Mouse (Mus musculus) left cerebral cortex, adult 11 months (tissue): ENCODE measurements at regions not wholly inside any gene's neighbourhood (a gene's known extent, or its start where the extent isn't known, plus 50 kb on each side); places are given as distances from the start of the nearest gene placed in this dataset.

Experiments used
- DNase-seq: peaks from one replicate; pipeline ENCODE4 v3.0.0; 2022; ENCODE audit warnings: low spot score

- DNase-seq: no peak
Measured at GRCm38 (mm10) chr13:81852309-81852978, 69.6 kb downstream of the Cetn3 start.

DNA sequence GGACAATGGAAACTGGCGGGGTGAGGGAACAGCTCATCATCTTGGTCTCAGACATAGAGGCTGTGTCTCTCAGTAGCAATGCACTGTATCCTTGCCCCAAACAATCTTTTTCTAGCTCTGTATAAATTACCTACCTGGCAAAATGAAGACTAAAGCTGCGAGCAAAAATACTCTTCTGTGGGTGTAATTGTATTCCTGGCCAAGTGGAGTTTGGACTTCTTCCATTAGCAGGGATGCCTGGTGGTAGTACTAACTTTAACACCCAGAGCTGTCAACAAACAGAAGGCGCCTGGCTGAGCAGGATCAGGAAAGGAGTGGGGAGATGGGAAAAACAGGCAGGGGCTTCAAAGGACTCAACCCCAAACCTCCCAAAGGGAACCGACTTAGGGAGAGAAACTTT, 73.2 kb downstream of the Cetn3 start:
- peak; percentile 38 for DNase-seq

DNA sequence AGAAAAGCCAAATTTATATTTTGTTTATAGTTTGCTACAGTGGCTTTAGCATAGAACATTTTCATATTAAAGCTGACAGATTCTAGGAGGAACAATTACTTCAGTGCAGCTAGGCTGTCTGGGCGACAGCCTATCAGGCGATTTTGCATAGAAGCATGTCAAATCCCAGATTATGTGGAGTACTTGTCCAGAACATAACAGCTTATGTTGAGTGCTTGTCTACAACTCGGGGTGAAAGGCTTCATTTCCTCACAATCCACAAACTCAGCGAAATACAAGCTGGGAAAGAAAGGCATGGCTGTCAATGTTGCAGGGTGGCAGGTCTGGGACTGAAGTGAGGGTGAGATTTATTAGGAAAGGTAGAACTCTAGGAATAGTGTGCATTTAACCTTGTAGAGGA, 77.8 kb downstream of the Cetn3 start:
- DNase-seq: no peak

DNA sequence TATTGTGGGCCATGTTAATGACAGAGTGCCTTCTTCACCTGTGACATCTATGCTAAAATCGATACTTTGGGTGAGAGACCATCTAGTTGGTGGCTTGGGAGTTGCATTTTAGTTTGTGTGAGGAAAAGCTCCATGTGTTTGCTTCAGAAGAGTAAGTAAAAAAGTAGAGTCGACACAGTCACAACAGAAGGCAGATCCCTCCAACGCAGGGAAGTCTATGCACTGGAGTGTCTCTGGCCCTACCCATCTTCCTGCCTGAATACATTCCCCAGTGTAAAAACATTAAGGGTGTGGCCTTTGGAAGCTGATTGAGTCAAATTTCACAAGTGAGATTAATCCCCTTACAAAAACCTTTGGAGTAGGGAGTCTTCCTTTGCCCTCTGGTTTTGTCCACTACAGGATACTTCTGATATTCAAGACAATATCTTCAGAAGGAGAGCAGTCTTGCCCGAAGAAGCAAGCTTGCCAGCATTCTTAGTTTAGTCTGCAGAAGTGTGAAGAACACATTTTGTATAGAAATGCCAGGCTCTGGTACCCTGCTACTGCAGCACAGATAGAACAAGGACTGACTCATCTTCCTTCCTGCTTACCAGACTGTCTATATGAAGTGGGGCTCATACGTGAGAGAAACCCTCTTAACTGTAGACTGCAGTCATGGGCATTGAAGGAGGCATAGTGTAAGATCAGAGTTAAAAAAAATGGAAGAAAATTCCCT, 79.2 kb downstream of the Cetn3 start:
- DNase-seq: peak; percentile 57

DNA sequence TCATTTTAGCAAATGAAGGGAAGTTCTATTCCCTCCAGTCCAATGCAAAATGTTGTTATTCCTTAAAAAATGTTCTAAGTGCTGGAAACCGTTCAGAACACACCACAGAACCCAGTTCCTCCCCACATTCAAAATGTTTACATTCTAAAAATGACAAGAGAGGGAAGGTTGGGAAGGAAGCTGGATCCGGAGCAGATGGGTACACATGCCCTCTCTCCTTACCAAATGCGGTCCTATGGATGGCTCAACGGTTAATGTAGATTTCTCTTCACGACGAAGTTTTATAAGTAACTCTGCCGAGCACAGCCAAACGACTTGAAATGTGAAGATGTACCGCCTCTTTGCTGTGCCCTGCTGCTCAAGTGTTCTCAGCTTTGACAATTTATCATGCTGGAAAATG, 88.3 kb downstream of the Cetn3 start:
- DNase-seq: no peak

GRCm38 (mm10) chr13:81885879-81886278, 103.0 kb downstream of the Cetn3 start:
- no peak for DNase-seq

DNA sequence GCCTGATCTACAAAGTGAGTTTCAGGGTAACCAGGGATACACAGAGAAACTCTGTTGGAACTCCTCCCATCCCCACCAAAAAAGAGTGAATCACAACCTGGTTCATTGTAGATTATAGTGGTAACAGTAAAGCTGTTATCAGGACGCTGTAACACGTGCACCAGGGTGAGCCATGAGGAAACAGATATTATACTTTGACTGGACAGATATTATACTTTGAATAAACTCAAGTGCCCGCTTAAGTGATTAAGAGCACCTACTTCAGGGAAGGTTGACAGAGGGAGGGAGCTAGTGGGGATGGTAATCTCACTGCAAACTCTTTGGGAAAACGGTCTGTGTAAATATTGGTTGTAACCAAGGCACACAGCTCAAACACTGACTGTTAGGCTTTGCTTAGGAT, 147.4 kb downstream of the Cetn3 start:
- DNase-seq: no peak

- no peak for DNase-seq
Measured at GRCm38 (mm10) chr13:81931199-81931598, 148.3 kb downstream of the Cetn3 start.

GRCm38 (mm10) chr13:81937061-81937460, 154.2 kb downstream of the Cetn3 start:
- DNase-seq: no peak

GRCm38 (mm10) chr13:81944047-81944446, 161.2 kb downstream of the Cetn3 start:
- peak; percentile 81 for DNase-seq

- DNase-seq: no peak
Measured at GRCm38 (mm10) chr13:81944469-81944868, 161.6 kb downstream of the Cetn3 start.

DNA sequence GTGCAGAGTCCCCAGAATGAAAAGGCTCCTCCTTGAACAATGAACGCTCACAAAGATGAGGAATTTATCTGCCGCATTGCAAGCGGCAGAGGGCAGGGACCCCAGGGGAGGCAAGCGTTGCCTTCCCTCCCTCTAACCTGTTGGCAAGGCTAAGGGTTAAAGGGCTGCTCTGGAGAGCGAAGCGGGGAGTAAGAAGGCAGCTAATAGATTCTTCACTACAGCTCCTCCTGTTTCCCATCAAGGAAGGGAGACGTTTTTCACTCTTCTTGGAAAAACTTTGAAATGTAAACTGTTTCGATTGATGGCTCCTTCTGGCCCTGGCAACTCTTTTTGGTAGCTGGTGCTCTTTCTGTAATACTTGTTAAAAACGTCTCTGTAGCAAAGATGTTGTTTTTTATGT, 162.9 kb downstream of the Cetn3 start:
- no peak for DNase-seq

- no peak for DNase-seq
Measured at GRCm38 (mm10) chr13:81965431-81965830, 182.6 kb downstream of the Cetn3 start.

DNA sequence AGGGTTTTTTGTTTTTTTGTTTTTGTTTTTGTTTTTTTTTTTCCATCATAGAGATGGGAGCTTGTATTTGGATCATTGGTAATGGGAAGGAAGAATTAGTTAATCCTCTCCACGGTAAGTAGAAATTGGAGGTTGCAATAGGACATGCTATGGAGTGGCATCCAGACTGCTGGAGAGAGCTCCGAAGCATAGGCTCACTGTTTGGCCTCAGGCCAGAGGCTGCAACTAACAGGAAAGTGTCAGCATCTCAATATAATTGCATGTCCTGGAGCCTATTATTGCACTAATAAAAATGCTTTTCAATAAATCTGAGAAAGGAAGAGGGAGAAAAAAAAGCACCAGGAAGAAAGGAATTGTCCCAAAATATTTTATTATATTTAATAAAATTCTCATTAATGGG, 193.0 kb downstream of the Cetn3 start:
- DNase-seq: no peak

GRCm38 (mm10) chr13:81978003-81978402, 195.1 kb downstream of the Cetn3 start:
- no peak for DNase-seq

GRCm38 (mm10) chr13:81979289-81979688, 196.4 kb downstream of the Cetn3 start:
- no peak for DNase-seq

GRCm38 (mm10) chr13:81980094-81980493, 197.2 kb downstream of the Cetn3 start:
- no peak for DNase-seq

- DNase-seq: no peak
Measured at GRCm38 (mm10) chr13:81982491-81982890, 199.6 kb downstream of the Cetn3 start.

DNA sequence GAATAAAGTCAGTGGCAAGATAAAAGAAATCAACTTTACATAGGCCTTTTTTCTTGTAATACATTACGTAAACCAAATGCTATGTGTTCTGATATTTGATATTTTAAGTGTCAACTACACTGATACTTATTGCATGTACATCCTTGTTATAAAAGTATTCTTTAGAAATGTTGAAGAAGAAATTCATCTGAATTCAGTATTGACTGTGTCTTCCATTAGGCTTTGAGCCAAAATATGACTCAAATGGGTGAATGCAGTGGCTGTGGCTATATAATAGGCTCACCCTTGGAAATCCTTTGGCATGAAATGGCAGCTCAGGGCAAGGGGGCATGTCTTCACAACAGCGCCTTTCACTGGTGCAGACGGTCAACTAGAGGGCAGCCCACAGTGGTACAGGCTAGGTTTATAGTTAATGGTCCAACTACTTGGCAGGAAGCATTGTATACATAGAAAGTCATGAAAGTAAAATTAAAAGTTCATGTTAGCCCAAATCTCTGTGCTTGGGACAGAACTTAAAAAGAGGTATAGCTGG, 217.9 kb downstream of the Cetn3 start:
- DNase-seq: no peak

- no peak for DNase-seq
Measured at GRCm38 (mm10) chr13:82005929-82006726, 223.3 kb downstream of the Cetn3 start.

DNA sequence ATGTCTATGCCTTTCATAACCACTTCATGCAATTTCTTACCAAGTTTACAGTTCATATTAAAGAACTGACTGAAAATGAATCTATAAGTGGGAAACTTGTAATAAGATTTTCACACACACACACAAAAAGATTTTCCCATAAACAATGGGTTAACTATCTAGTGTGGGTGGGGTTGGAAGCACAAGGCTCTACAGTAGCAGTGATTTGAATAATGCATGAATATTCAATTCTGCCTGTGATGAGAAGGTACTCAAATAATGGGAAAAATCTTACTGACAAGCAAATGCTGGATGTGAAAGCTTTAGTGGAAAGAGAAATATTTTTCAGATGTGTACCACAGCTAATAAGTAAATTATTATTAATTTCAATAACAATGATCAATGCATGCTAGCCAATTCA, 224.3 kb downstream of the Cetn3 start:
- DNase-seq: no peak

- no peak for DNase-seq
Measured at GRCm38 (mm10) chr13:82039623-82040022, 256.7 kb downstream of the Cetn3 start.
